Mouse (Mus musculus) left cerebral cortex, postnatal 36 days (tissue): Measurements from ENCODE around the gene Inpp5a. TPM values are rescaled to one million over a fixed set of nuclear protein-coding genes. Genes with fewer than 3 reads are reported as not detected.
A peak's percentile ranks its signal among the peaks of the same experiment; 100 is the strongest.

Source experiments
- DNase-seq, 2 experiments: peaks; one replicate each; pipeline ENCODE4 v3.0.0; 2021 to 2022; ENCODE audit warnings: low spot score in 2 of 2, mixed read lengths in 1 of 2
- intact Hi-C: fragments of 180-260 bp; cut with DNase I; formaldehyde crosslinking; loops from one replicate; pipeline ENCODE4 v1.15.1; 2025
- total RNA-seq, 2 experiments: library from RNA; stranded (reverse); gene quantifications; 2 replicates each; pipeline ENCODE4 v1.2.3; 2021

Gene Inpp5a
- total RNA-seq: 10 to 100 TPM; 56.5 to 60.1 TPM

DNA sequence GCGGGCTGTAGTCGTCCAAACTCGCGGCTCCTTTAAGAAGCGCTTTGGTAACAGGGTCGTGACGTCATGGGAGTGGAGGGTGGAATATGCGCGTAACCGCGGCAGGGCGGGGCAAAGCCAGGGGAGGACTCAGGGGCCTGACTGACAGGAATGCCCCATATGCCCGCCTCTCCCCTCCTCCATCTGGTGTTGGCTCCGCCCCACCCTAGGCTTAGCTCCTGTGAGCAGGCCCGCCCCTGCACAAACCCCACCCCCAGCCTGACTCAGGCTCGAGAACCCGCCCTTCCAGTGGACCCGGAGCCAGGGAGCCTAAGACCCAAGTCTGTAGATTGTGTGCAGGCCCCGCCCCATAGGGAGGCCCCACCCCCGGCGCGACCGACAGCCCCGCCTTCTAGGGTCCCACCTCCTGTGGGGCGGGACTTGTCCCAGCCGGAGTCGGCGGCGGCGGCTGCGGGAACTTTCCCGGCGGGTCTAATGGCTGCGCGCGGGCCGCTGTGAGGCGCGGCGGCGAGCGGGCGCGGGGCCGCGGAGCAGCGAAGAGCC lies at the start of gene Inpp5a:
TSS of gene Inpp5a (plus strand) at position 440 of the 543 bp plus-strand sequence.
- peak; percentile 97 to 99 for DNase-seq
- intact Hi-C loops: loop anchor here (10.0 kb wide), 1 partner anchor 154 kb away; no protein-coding TSS in a partner anchor

DNA sequence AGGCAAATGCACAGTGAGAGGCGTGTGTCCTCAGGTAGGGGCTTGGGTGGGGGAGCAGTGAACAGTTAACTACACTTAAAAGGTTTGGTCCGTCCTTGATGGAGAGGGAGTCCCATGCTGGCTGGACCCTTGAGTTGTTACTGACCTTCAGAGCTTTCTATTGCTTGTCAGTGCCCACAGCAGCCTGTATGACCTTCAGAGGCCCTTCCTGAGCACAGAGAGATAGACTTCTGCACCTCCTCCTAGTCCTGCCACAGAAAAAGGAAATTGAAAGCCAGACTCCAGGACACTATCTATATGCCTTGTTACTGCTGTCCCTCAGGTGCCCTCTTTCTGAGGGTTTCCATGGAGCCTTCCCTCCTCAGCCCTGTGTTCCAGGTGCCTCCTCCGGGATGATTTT lies 49.7 kb upstream of the Inpp5a start:
- no peak for DNase-seq
- intact Hi-C loops: no loop called here

DNA sequence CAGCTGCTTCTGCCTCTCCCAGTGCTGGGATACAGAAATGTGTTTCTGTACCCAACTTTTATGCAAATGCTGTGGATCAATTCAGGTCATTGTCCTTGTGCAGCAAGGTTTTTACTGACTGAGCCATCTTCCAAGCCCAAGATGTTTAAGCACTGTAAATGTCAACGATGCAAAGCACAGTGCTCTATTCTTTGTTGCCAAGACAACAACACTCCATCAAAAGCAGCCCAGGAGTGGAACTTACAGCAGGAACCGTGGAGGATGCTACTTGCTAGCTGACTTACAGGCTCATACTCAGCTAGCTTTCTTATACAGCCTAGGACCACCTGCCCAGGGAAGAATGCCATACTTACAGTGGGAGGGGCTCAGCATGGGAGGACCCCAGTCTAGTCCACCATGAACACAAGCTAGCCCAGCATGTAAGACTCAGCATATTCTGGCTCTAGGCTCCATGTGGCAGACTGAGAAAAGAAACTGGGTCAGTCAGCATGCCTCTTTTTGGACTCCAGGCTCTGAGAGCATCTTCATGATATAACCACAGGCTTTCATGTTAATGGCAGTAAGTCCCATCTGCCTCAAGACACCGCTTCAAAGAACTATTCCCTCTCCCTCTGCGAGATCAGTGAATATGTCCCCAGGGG lies 47.8 kb upstream of the Inpp5a start:
- peak; percentile 13 to 17 for DNase-seq
- intact Hi-C loops: no loop called here

DNA sequence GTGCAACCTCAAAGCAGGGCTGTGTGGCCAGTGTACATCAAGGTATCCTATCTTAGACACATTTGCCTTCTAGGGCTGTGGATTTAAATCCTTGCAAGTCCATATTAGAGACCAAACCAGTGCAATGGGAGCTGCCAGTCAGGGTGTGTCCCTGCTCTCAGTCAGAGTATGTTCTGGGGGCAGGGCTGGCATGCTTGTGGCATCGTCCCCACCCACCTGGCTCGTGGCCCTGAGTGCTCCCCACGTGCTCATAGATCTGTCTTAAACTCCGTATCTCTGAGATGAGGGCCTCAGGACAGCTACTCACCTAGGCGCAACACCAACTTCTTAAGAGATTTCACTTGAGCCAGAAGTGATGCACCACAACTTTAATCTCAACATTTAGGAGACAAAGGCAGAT lies 46.1 kb upstream of the Inpp5a start:
- intact Hi-C loops: no loop called here
- DNase-seq: no peak

GRCm38 (mm10) chr7:139347051-139347450 lies 41.9 kb upstream of the Inpp5a start:
- intact Hi-C loops: no loop called here
- DNase-seq: no peak

DNA sequence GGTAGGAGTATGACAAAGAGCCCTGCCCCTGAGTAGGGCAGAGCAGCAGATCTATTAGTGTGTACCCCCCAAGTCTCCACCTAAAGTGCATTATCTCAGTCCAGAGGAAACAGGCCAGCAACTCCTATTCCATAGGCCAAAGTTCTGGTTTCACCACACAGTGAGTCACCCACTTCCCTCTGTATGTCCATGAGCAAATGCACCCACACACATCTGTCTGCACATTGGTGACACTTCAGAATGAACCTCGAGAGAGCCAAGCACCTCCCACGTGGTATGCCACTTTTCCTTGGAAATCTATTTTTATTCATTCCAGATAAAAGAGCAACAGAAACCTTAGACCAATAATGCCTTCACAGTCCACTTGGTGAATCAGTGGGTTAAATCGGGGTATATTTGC lies 38.3 kb upstream of the Inpp5a start:
- DNase-seq: peak; percentile 44 to 59
- intact Hi-C loops: no loop called here

- intact Hi-C loops: no loop called here
- no peak for DNase-seq
These were observed 34.4 kb upstream of the Inpp5a start for GRCm38 (mm10) chr7:139354370-139355139.

DNA sequence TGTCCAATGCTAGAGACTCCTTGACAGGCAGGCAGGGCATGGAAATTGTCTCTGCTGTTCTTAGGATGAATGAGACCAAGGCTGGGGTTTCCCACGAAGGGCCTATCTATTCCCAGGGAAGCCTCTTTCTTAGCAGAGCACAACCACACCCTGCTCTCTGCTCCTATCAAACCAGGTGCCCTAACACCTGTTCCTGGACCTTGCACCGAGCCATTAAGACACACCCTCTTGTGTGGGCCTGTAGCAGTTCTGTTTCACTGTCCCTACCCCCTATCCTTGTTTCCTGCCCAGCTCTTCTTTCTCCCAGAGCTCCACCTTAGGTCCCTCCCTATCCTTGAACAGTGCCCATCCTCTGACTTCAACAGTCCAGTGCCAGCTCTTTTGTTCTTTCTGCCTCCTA lies 31.9 kb upstream of the Inpp5a start:
- intact Hi-C loops: no loop called here
- no peak for DNase-seq

GRCm38 (mm10) chr7:139359906-139360305 lies 29.0 kb upstream of the Inpp5a start:
- intact Hi-C loops: no loop called here
- DNase-seq: no peak

- intact Hi-C loops: no loop called here
- no peak for DNase-seq
These were observed 27.9 kb upstream of the Inpp5a start for GRCm38 (mm10) chr7:139360890-139361559.

- intact Hi-C loops: no loop called here
- DNase-seq: no peak
These were observed 27.1 kb upstream of the Inpp5a start for GRCm38 (mm10) chr7:139361799-139362198.

GRCm38 (mm10) chr7:139362514-139362913 lies 26.4 kb upstream of the Inpp5a start:
- intact Hi-C loops: no loop called here
- DNase-seq: no peak

- DNase-seq: peak in 1 of 2 experiments; percentile 18
- intact Hi-C loops: no loop called here
These were observed 25.5 kb upstream of the Inpp5a start for GRCm38 (mm10) chr7:139363281-139364004.

- intact Hi-C loops: no loop called here
- peak; percentile 65 to 70 for DNase-seq
These were observed 24.8 kb upstream of the Inpp5a start for GRCm38 (mm10) chr7:139364005-139364557.

GRCm38 (mm10) chr7:139364936-139365830 lies 23.7 kb upstream of the Inpp5a start:
- no peak for DNase-seq
- intact Hi-C loops: no loop called here

GRCm38 (mm10) chr7:139366131-139366530 lies 22.8 kb upstream of the Inpp5a start:
- no peak for DNase-seq
- intact Hi-C loops: no loop called here

DNA sequence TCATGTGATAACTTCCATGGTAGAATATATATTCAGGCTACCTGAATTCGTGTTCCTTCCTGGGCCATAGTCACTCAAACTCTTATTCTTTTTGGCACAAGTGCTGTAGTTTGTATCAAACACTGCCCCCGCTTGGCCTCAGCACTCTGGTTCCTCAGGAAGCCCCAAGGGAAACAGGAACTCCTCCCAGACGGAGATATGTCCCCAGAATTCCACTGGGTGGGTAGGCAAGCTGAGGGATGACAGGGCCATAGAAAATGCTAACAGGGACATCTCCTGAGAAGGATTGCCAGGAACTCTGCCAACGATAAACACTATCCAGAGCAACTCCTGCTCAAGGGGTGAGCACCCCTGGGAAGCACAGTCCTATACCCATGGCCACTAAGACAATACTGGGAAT lies 22.4 kb upstream of the Inpp5a start:
- DNase-seq: no peak
- intact Hi-C loops: no loop called here

DNA sequence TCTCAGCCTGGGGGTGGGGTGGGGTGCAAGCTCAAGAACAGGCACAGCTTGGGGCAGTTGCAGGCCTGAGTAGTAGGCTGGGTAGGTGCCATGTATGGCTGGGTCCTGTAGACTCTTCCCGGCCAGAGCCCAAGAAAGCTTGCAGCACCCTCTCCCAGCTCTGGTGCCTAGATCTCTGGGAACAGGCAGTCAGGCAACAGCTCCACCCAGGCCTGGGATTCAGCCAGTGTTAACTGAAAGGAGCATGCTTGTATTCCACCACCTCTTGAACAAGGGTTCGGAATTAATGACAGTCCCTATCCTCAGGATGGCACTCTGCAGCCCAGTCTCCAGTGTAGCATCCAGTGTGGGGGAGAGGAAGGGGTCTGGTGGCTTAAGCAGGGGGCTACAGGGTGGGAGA lies 20.7 kb upstream of the Inpp5a start:
- intact Hi-C loops: no loop called here
- DNase-seq: no peak
